Mouse (Mus musculus) stomach, adult 2 months (tissue): ENCODE results near the gene Zfp366. TPM values are rescaled to one million over a fixed set of nuclear protein-coding genes. Genes with fewer than 3 reads are reported as not detected.

ENCODE experiments used
- polyA plus RNA-seq: library from polyadenylated mRNA; depleted of rRNA; stranded (reverse); fragments of >200 nt; gene quantifications from 2 replicates; pipeline ENCODE4 v1.2.3, GENCODE M21; 2012; rRNA removed

The Zfp366 gene
- 0.33 and 0.71 TPM in 2 replicates for polyA plus RNA-seq

GRCm38 (mm10) chr13:99184155-99184886 lies at the start of gene Zfp366:
Gene Zfp366, plus strand, starts transcription at chr13:99184823.

Other genes starting within 250 kb of the Zfp366 start
- not detected in 2 replicates for gene 1700024P04Rik, start 200.3 kb upstream of the Zfp366 start, polyA plus RNA-seq
- gene Ptcd2, start 159.9 kb downstream of the Zfp366 start, polyA plus RNA-seq, result 4.7 and 5.8 TPM in 2 replicates
- 5.9 and 9.5 TPM in 2 replicates for gene Mrps27, start 160.0 kb downstream of the Zfp366 start, polyA plus RNA-seq